Mouse (Mus musculus) liver, embryonic 12.5 days (tissue): ENCODE results near the gene Rrp36. TPM values are rescaled to one million over a fixed set of nuclear protein-coding genes. Genes with fewer than 3 reads are reported as not detected.

Experiments used
- ATAC-seq: fragments of 200-750 bp; cut with Nextera tagmentation; 2 replicates; pipeline ENCODE4 v1.8.0; 2017; ENCODE audit warnings: moderate number of reproducible peaks, mild to moderate bottlenecking, moderate library complexity
- H3K27ac ChIP-seq: fragments of 300-500 bp; sonication (generic); 2 replicates; pipeline ENCODE4 v1.5.1; 2016; ENCODE audit warnings: mild to moderate bottlenecking
- H3K27me3 ChIP-seq: fragments of 300-500 bp; sonication (generic); replicated peaks from 2 replicates; pipeline ENCODE4 v1.6.1; 2016; ENCODE audit warnings: mild to moderate bottlenecking, moderate library complexity
- H3K36me3 ChIP-seq: fragments of 300-500 bp; sonication (generic); 2 replicates; pipeline ENCODE4 v1.6.1; 2016; ENCODE audit warnings: mild to moderate bottlenecking, moderate library complexity
- H3K4me1 ChIP-seq: fragments of 300-500 bp; sonication (generic); 2 replicates; pipeline ENCODE4 v1.6.1; 2016
- H3K4me2 ChIP-seq: fragments of 300-500 bp; sonication (generic); 2 replicates; pipeline ENCODE4 v1.6.1; 2016; ENCODE audit warnings: mild to moderate bottlenecking, moderate library complexity
- H3K4me3 ChIP-seq: fragments of 300-500 bp; sonication (generic); 2 replicates; pipeline ENCODE4 v1.5.1; 2016; ENCODE audit warnings: mild to moderate bottlenecking, moderate library complexity
- H3K9ac ChIP-seq: fragments of 300-500 bp; sonication (generic); 2 replicates; pipeline ENCODE4 v1.6.1; 2016; ENCODE audit warnings: mild to moderate bottlenecking, moderate library complexity
- H3K9me3 ChIP-seq: fragments of 300-500 bp; sonication (generic); replicated peaks from 2 replicates; pipeline ENCODE4 v1.6.1; 2016; ENCODE audit warnings: mild to moderate bottlenecking, moderate library complexity
- WGBS: fragments of 180-500 bp; shearing (Covaris S2); methylation state at CpG from one replicate; pipeline ENCODE4 v1.1.7; 2016; ENCODE audit not compliant: insufficient replicate concordance; 5-methylcytosine and 5-hydroxymethylcytosine counted together
- polyA plus RNA-seq: library from polyadenylated mRNA; unstranded; fragments of >200 nt; fragmentation: Nextera tagmentation; extraction: Ambion mirVana; gene quantifications from 2 replicates; pipeline ENCODE4 v1.2.1, GENCODE M21; 2016

Gene Rrp36
- polyA plus RNA-seq, 1 experiment from 2014 or later: 37.3 TPM

- H3K4me1 ChIP-seq: no peaks in the 10 kb centered on the region
- H3K4me2 ChIP-seq: no peak overlapping the region
- H3K9ac ChIP-seq: no peak overlapping the region
- no peak for ATAC-seq
- H3K27me3 ChIP-seq: no peaks in the 10 kb centered on the region
- H3K9me3 ChIP-seq: no peaks in the 10 kb centered on the region
- peaks cover 96% of the 10 kb centered on the region for H3K36me3 ChIP-seq
- H3K4me3 ChIP-seq: no peak overlapping the region
- 89% methylated on average over 12 of the region's 12 CpGs for WGBS
- no peak overlapping the region for H3K27ac ChIP-seq
These were observed 12.2 kb downstream of the Rrp36 start for GRCm38 (mm10) chr17:46661981-46662380.

GRCm38 (mm10) chr17:46661351-46661750 is 12.8 kb downstream of the Rrp36 start:
- H3K4me1 ChIP-seq: no peaks in the 10 kb centered on the region
- 95% methylated on average over 9 of the region's 9 CpGs for WGBS
- H3K4me2 ChIP-seq: no peak overlapping the region
- H3K9ac ChIP-seq: no peak overlapping the region
- no peak overlapping the region for H3K27ac ChIP-seq
- no peak for ATAC-seq
- H3K9me3 ChIP-seq: no peaks in the 10 kb centered on the region
- no peaks in the 10 kb centered on the region for H3K27me3 ChIP-seq
- no peak overlapping the region for H3K4me3 ChIP-seq
- H3K36me3 ChIP-seq: peaks cover 97% of the 10 kb centered on the region

DNA sequence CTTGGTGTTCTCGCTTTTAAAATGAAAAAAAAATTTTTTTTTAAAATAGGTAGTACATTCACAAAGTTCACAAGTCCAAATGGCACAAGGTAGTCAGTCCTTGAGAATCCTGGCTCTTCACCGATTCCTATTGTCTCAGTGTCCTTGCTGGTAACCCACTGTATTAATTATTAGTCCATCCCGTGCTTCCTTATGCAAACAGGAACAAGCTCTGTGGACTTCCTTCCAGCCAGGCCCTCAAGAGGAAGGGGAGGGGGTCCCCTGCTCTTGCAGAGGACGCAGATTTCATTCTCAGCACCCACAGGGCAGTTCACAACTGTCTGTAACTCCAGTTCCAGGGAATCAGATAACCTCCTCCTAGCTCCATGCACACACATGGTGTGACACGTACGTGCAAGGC is 18.1 kb downstream of the Rrp36 start:
- ATAC-seq: no peak
- H3K27me3 ChIP-seq: no peaks in the 10 kb centered on the region
- H3K4me1 ChIP-seq: peaks cover 20% of the 10 kb centered on the region
- WGBS: 77% methylated on average over 6 of the region's 6 CpGs
- peaks cover 91% of the 10 kb centered on the region for H3K36me3 ChIP-seq
- no peak overlapping the region for H3K27ac ChIP-seq
- no peak overlapping the region for H3K9ac ChIP-seq
- H3K4me3 ChIP-seq: no peak overlapping the region
- H3K4me2 ChIP-seq: no peak overlapping the region
- H3K9me3 ChIP-seq: no peaks in the 10 kb centered on the region

- Histone ChIP-seq H3K9ac (peak overlapping the region; percentile 87), H3K9me3 (no peaks in the 10 kb centered on the region), H3K4me2 (peak overlapping the region; percentile 98), H3K4me3 (peak overlapping the region; percentile 77), H3K27me3 (no peaks in the 10 kb centered on the region), H3K36me3 (peaks cover 65% of the 10 kb centered on the region), H3K4me1 (peaks cover 42% of the 10 kb centered on the region), H3K27ac (0 out of 2 replicates have a peak overlapping the region, but pooled peaks have one; percentile 22)
- ATAC-seq: no peak
- 77% methylated on average over 20 of the region's 20 CpGs for WGBS
These were observed 22.2 kb downstream of the Rrp36 start for GRCm38 (mm10) chr17:46651755-46652547.

DNA sequence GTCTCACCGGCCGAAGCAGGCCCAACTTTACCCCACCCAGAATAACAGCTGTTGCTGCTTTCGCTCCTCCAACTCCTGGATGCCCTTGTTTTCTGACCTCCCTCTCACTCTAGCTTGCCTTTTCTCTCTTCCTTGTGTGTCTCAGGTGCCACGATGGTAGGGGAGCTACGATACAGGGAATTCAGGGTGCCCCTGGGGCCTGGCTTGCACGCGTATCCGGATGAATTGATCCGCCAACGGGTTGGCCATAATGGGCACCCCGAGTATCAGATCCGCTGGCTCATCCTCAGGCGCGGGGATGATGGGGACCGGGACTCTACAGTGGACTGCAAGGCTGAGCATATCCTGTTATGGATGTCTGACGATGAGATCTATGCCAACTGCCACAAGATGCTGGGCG is 22.9 kb downstream of the Rrp36 start:
- Histone ChIP-seq H3K9ac (peak overlapping the region; percentile 87), H3K4me1 (peaks cover 48% of the 10 kb centered on the region), H3K4me3 (peak overlapping the region; percentile 77), H3K36me3 (peaks cover 58% of the 10 kb centered on the region), H3K9me3 (no peaks in the 10 kb centered on the region), H3K4me2 (peak overlapping the region; percentile 98), H3K27me3 (no peaks in the 10 kb centered on the region), H3K27ac (peak overlapping the region; percentile 88)
- WGBS: 70% methylated on average over 17 of the region's 17 CpGs
- no peak for ATAC-seq

DNA sequence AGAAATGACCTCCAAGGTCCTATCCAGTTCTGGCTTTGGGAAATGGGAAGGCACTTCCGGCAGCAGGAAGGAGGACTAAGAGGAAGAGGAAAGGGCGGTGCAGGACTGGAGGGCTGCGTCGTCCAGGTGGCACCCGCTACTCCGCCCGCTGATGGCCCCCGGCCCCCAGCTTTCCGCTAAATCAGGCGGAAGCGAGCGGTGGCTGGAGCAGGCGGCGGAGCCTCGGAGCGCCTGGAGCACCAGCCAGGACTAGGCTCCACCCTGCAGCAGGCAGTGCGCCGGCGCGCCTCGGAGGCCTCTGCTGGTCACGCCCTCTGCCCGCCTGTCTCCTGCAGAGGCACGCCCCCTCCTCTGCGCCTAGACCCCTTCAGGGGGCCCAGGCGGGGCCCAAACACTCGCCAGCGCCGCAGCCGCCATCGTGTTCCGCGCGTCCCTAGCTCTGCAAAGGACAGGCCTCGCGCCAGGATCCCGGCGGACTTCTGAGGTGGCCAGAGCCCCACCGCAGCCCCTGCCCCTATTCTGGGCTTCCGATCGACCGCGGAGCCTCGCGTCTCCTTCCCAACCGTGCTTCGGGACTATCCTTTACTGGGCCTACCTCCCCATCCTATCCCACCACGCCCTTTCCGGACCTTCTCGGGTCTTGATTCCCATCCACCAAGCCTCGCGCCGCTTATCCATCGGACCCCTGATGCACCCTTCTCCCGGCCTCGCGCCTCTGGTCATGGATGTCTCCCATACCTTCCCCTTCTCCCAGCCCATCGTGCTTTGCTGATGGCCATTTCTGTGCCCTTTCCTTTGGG is 23.7 kb downstream of the Rrp36 start, which contains the start of gene Cul7:
Cul7 (plus strand) TSS at position 106 of the 800 bp plus-strand sequence.
- Histone ChIP-seq H3K9me3 (no peaks in the 10 kb centered on the region), H3K4me1 (peaks cover 44% of the 10 kb centered on the region), H3K9ac (peak within 1 kb of the TSS; percentile 87), H3K27ac (peak within 1 kb of the TSS; percentile 88), H3K4me2 (peak within 1 kb of the TSS; percentile 98), H3K36me3 (peaks cover 50% of the 10 kb centered on the region), H3K4me3 (peak within 1 kb of the TSS; percentile 77), H3K27me3 (no peaks in the 10 kb centered on the region)
- peak; percentile 88 for ATAC-seq
- WGBS: under 1% methylated on average over 58 of the region's 58 CpGs

DNA sequence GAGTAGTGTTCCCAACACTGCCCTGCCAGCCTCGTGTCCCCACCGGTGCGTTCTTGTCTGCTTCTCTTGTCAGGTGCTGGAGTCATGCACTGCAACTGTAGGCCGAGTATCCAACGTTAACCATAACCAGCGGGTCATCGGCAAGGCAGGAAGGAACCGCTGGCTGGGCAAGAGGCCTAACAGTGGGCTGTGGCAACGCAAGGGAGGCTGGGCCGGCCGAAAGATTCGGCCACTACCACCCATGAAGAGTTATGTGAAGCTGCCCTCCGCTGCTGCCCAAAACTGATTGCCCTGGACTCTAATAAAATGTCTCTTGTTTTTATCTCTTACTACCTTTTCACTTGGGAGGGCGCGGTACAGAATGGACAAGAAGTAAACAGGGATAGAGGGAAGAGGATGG is 24.3 kb downstream of the Rrp36 start:
- Histone ChIP-seq H3K4me3 (peak overlapping the region; percentile 77), H3K4me2 (peak overlapping the region; percentile 98), H3K36me3 (peaks cover 45% of the 10 kb centered on the region), H3K27ac (peak overlapping the region; percentile 88), H3K27me3 (no peaks in the 10 kb centered on the region), H3K4me1 (peaks cover 49% of the 10 kb centered on the region), H3K9ac (peak overlapping the region; percentile 87), H3K9me3 (no peaks in the 10 kb centered on the region)
- ATAC-seq: no peak
- 20% methylated on average over 15 of the region's 15 CpGs for WGBS

DNA sequence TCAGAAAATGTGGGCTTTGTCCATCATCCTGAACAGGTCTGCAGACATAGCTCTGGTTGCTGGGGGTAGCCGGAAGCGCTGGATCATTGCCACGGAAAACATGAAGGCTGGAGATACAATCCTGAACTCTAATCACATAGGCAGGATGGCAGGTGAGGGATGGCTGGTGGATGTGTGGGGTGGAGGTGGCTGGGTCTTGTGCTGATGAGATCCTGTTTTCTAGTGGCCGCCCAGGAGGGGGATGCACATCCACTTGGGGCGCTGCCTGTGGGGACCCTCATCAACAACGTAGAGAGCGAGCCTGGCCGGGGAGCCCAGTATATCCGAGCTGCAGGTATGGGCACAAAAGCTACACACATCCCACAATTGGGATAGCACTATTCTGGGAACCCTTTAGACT is 25.7 kb downstream of the Rrp36 start:
- no peak overlapping the region for H3K9ac ChIP-seq
- H3K4me2 ChIP-seq: no peak overlapping the region
- H3K27ac ChIP-seq: 0 out of 2 replicates have a peak overlapping the region, but pooled peaks have one; percentile 17
- H3K36me3 ChIP-seq: peaks cover 32% of the 10 kb centered on the region
- peaks cover 56% of the 10 kb centered on the region for H3K4me1 ChIP-seq
- no peak for ATAC-seq
- no peak overlapping the region for H3K4me3 ChIP-seq
- 89% methylated on average over 9 of the region's 9 CpGs for WGBS
- no peaks in the 10 kb centered on the region for H3K9me3 ChIP-seq
- no peaks in the 10 kb centered on the region for H3K27me3 ChIP-seq

- no peaks in the 10 kb centered on the region for H3K9me3 ChIP-seq
These were observed 26.9 kb downstream of the Rrp36 start for GRCm38 (mm10) chr17:46647279-46647678.

DNA sequence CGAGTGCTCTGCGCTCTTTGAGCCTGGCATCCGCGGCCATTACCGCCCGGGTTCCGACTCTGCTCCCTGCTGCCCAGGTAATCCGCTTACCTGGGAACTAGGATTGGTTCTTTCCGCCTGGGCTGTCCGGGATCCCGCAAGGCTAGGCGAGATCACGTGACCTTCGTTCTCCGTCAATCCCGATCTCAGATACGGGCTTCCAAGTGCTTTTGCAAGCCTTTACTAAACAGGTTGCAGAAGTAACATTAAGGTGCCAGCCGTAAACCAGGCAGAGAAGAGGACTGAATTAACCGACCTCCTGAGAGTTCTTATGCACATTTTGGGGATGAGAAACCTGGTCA is 27.9 kb downstream of the Rrp36 start:
- peak; percentile 38; the same call in 1 of the 2 replicates for ATAC-seq
- H3K27ac ChIP-seq: peak overlapping the region; percentile 80
- H3K4me2 ChIP-seq: peak overlapping the region; percentile 97
- H3K27me3 ChIP-seq: no peaks in the 10 kb centered on the region
- peak overlapping the region; percentile 80 for H3K4me3 ChIP-seq
- H3K9ac ChIP-seq: peak overlapping the region; percentile 77
- H3K4me1 ChIP-seq: peaks cover 44% of the 10 kb centered on the region
- under 1% methylated on average over 19 of the region's 19 CpGs for WGBS
- H3K9me3 ChIP-seq: no peaks in the 10 kb centered on the region
- peaks cover 22% of the 10 kb centered on the region for H3K36me3 ChIP-seq

More at GRCm38 (mm10) chr17:46647279-46647678, 26.9 kb downstream of the Rrp36 start:
- H3K9ac ChIP-seq: peak overlapping the region; percentile 77
- H3K4me1 ChIP-seq: peaks cover 54% of the 10 kb centered on the region
- peak overlapping the region; percentile 97 for H3K4me2 ChIP-seq
- 82% methylated on average over 7 of the region's 7 CpGs for WGBS
- H3K36me3 ChIP-seq: peaks cover 20% of the 10 kb centered on the region
- no peaks in the 10 kb centered on the region for H3K27me3 ChIP-seq
- no peak for ATAC-seq
- peak overlapping the region; percentile 80 for H3K4me3 ChIP-seq
- H3K27ac ChIP-seq: no peak overlapping the region

DNA sequence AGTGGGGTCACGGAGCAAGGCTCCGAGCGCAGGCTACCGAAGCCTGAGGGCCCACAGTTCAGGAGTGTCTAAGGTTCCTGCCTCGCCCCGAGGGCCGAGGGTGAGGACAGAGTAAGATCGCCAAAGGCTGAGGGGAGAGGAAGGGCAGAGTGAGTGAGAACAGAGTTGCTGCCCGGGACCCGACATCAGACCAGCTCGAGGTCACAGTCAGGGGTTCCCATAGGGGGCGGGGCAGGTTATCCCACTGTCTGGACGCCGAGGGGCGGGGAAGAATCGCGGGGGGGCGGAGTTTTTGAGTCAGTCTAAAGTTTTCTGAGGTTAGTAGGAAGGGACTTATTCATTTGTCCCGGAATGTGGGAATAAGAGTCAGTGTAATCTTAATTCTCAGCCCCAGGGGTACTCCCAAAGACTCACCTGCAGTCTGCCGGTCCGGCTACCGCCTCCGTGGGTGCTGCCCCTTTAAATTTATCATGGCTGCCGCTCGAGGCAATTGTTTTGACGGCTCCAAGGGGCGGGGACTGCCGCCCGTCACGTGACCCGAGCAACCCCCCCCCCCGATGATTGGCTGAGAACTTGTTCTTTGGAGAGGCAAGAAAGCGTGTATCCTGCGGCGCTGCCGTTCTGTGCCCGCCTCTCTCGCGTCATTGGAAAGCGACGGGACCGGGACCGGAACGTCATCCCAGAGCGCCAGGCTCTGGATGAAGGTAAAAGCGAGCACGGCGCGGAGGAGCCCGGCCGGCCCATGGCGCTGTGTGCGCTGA is 28.4 kb downstream of the Rrp36 start, which contains the start of the genes Klc4 and Mrpl2:
Klc4 (minus strand) TSS at position 462 of the 761 bp plus-strand sequence.
Mrpl2 (plus strand) TSS at position 669 of the 761 bp plus-strand sequence.
- ATAC-seq: peak; percentile 75
- Histone ChIP-seq H3K27ac (peak within 1 kb of the TSS; percentile 81), H3K4me2 (peak within 1 kb of the TSS; percentile 97), H3K36me3 (peaks cover 22% of the 10 kb centered on the region), H3K4me1 (peaks cover 38% of the 10 kb centered on the region), H3K4me3 (peak within 1 kb of the TSS; percentile 80), H3K27me3 (no peaks in the 10 kb centered on the region), H3K9ac (peak within 1 kb of the TSS; percentile 79), H3K9me3 (no peaks in the 10 kb centered on the region)
- WGBS: under 1% methylated on average over 53 of the region's 53 CpGs
